Mouse (Mus musculus): ENCODE measurements around the gene Muc20.

- TF ChIP-seq CTCF (IDR thresholded peaks at IDR 0.05; ENCODE audit: low read depth, low read length) (no peak), GATA1 (IDR thresholded peaks at IDR 0.05; ENCODE audit: borderline replicate concordance, low read length) (no peak), TAL1 (conservative IDR thresholded peaks at IDR 0.05; ENCODE audit: low read depth, low read length) (no peak), POLR2AphosphoS5 (IDR thresholded peaks at IDR 0.05; ENCODE audit: insufficient replicate concordance, low read depth, low read length) (no peak)
Observed at GRCm38 (mm10) chr16:32796676-32797425, 384 bp downstream of the Muc20 start.

Data from G1E (cell line).